Mouse (Mus musculus) kidney, embryonic 16.5 days (tissue): ENCODE results near the gene 2510009E07Rik. TPM values are rescaled to one million over a fixed set of nuclear protein-coding genes. Genes with fewer than 3 reads are reported as not detected.
"Not testable (repeated sequence)": the region's sequence is repeated elsewhere in the genome, so short reads cannot be mapped to it uniquely, and the experiment has no call there.

Source experiments
- ATAC-seq: fragments of 200-750 bp; cut with Nextera tagmentation; 2 replicates; pipeline ENCODE4 v1.8.0; 2017; ENCODE audit warnings: moderate TSS enrichment; ENCODE audit not compliant: low FRiP score, low TSS enrichment
- H3K27ac ChIP-seq: fragments of 300-500 bp; sonication (generic); 2 replicates; pipeline ENCODE4 v1.5.1; 2014; ENCODE audit warnings: low read length
- H3K27me3 ChIP-seq: fragments of 300-500 bp; sonication (generic); 2 replicates; pipeline ENCODE4 v1.6.1; 2014; ENCODE audit warnings: low read length, control low read depth, mixed read lengths; ENCODE audit not compliant: insufficient read depth
- H3K36me3 ChIP-seq: fragments of 300-500 bp; sonication (generic); 2 replicates; pipeline ENCODE4 v1.6.1; 2014; ENCODE audit warnings: low read length, control low read depth, mixed read lengths; ENCODE audit not compliant: insufficient read depth
- H3K4me1 ChIP-seq: fragments of 300-500 bp; sonication (generic); 2 replicates; pipeline ENCODE4 v1.6.1; 2014; ENCODE audit warnings: low read length, control low read depth, mixed read lengths; ENCODE audit not compliant: insufficient read depth
- H3K4me2 ChIP-seq: fragments of 300-500 bp; sonication (generic); replicated peaks from 2 replicates; pipeline ENCODE4 v1.6.1; 2014; ENCODE audit warnings: low read depth, low read length
- H3K4me3 ChIP-seq: fragments of 300-500 bp; sonication (generic); 2 replicates; pipeline ENCODE4 v1.5.1; 2014; ENCODE audit warnings: mild to moderate bottlenecking, low read length
- H3K9ac ChIP-seq: fragments of 300-500 bp; sonication (generic); replicated peaks from 2 replicates; pipeline ENCODE4 v1.6.1; 2014; ENCODE audit warnings: low read length
- H3K9me3 ChIP-seq: fragments of 300-500 bp; sonication (generic); 2 replicates; pipeline ENCODE4 v1.6.1; 2016; ENCODE audit warnings: low read length, control low read depth
- WGBS: fragments of 180-500 bp; shearing (Covaris S2); extraction: QIAGEN DNeasy Blood & Tissue Kit; methylation state at CpG from one replicate; pipeline ENCODE4 v1.1.7; 2014; 5-methylcytosine and 5-hydroxymethylcytosine counted together
- polyA plus RNA-seq: library from polyadenylated mRNA; unstranded; fragments of >200 nt; fragmentation: Nextera tagmentation; extraction: Ambion mirVana; gene quantifications from 2 replicates; pipeline ENCODE4 v1.2.1, GENCODE M21; 2015

The 2510009E07Rik gene
- polyA plus RNA-seq, 1 experiment from 2014 or later: 16.4 TPM

DNA sequence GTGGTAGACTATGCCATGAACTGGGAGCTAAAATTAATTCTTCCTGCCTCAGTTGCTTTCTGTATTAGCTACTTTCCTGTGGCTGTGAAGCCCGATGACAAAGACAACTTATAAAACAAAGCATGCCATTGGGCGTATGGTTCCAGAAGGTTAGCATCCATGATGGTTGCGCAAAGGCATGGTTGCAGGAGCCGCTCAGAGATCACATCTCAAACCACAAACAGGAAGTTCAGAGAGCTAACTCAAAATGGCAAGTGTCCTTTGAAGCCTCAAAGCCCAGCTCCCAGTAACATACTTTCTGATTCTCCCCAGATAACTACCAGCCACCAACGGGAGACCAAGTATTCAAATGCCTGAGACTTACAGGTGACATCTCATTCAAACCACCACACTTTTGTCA lies 5.3 kb downstream of the 2510009E07Rik start:
- WGBS: 91% methylated on average over 5 of the region's 5 CpGs

GRCm38 (mm10) chr16:21687406-21687805 lies 7.1 kb downstream of the 2510009E07Rik start:
- Histone ChIP-seq H3K36me3 (0 out of 2 replicates have a peak, but pooled peaks cover 2% of the 10 kb centered on the region), H3K4me3 (no peak overlapping the region), H3K27me3 (no peaks in the 10 kb centered on the region), H3K9me3 (0 out of 2 replicates have a peak, but pooled peaks cover 9% of the 10 kb centered on the region), H3K9ac (no peak overlapping the region), H3K4me2 (no peak overlapping the region), H3K4me1 (0 out of 2 replicates have a peak, but pooled peaks cover 3% of the 10 kb centered on the region), H3K27ac (no peak overlapping the region)
- WGBS: 91% methylated on average over 5 of the region's 5 CpGs
- ATAC-seq: no peak

More for the DNA sequence above, 5.3 kb downstream of the 2510009E07Rik start:
- Histone ChIP-seq H3K36me3 (0 out of 2 replicates have a peak, but pooled peaks cover 2% of the 10 kb centered on the region), H3K4me3 (no peak overlapping the region), H3K27ac (no peak overlapping the region), H3K27me3 (no peaks in the 10 kb centered on the region), H3K9ac (no peak overlapping the region), H3K9me3 (0 out of 2 replicates have a peak, but pooled peaks cover 2% of the 10 kb centered on the region), H3K4me2 (no peak overlapping the region), H3K4me1 (peaks cover 8% of the 10 kb centered on the region; the same call in 1 of the 2 replicates)
- no peak for ATAC-seq

GRCm38 (mm10) chr16:21676791-21677190 lies 17.7 kb downstream of the 2510009E07Rik start:
- WGBS: 91% methylated on average over 7 of the region's 7 CpGs
- Histone ChIP-seq H3K9me3 (no peaks in the 10 kb centered on the region), H3K27ac (no peak overlapping the region), H3K4me1 (no peaks in the 10 kb centered on the region), H3K36me3 (peaks cover 3% of the 10 kb centered on the region; the same call in 1 of the 2 replicates), H3K4me3 (no peak overlapping the region), H3K27me3 (no peaks in the 10 kb centered on the region), H3K4me2 (no peak overlapping the region), H3K9ac (no peak overlapping the region)
- no peak for ATAC-seq

DNA sequence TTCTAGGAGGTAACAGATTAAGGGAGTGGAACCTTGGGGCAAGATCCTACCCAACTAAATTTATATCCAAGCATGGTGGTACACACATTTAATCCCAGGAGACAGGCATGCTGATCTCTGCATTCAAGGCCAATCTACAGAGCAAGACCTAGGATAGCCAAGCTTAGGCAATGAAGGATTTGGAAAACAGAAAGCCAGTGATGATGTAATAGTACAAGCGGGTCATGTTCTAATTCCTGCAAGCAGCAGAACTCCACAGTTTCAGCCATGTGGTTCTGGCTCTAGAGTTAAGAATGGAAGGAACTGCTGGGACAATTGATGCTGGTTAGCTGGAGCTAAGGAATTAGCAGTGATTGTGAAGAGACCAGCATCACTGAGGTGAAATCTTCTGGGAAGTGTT lies 20.8 kb downstream of the 2510009E07Rik start:
- not testable (repeated sequence) for H3K27ac ChIP-seq, H3K36me3 ChIP-seq, ATAC-seq, H3K9ac ChIP-seq, H3K4me3 ChIP-seq, H3K27me3 ChIP-seq, H3K9me3 ChIP-seq, H3K4me1 ChIP-seq, H3K4me2 ChIP-seq
- WGBS: 98% methylated on average over 1 of the region's 1 CpGs

GRCm38 (mm10) chr16:21673046-21673445 lies 21.4 kb downstream of the 2510009E07Rik start:
- H3K4me3 ChIP-seq, H3K4me2 ChIP-seq, H3K9me3 ChIP-seq, H3K9ac ChIP-seq, H3K4me1 ChIP-seq, H3K36me3 ChIP-seq, H3K27me3 ChIP-seq, ATAC-seq, H3K27ac ChIP-seq: not testable (repeated sequence)

DNA sequence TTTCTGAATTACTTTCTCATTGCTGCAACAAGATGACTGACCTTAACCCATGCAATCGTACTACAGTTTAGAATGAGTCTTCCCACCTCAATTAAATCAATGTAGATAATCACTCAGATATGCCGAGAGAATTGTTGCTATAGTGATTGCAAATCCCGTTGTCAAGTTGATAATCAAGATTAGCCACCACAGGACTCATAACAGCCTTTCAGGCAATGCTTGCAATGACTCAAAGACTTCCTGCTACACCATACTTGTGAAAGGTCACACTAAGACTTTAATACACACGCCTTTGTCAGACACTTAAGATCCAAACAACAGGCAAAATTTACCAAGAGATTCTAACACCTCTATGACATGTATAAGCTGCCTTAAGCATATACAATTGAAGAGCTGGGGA lies 22.6 kb downstream of the 2510009E07Rik start:
- no peak overlapping the region for H3K4me3 ChIP-seq
- ATAC-seq: no peak
- H3K27ac ChIP-seq: no peak overlapping the region
- H3K27me3 ChIP-seq: no peaks in the 10 kb centered on the region
- WGBS: 84% methylated on average over 4 of the region's 4 CpGs
- H3K9me3 ChIP-seq: no peaks in the 10 kb centered on the region
- H3K9ac ChIP-seq: no peak overlapping the region
- no peaks in the 10 kb centered on the region for H3K4me1 ChIP-seq
- H3K36me3 ChIP-seq: peaks cover 3% of the 10 kb centered on the region; the same call in 1 of the 2 replicates
- no peak overlapping the region for H3K4me2 ChIP-seq

DNA sequence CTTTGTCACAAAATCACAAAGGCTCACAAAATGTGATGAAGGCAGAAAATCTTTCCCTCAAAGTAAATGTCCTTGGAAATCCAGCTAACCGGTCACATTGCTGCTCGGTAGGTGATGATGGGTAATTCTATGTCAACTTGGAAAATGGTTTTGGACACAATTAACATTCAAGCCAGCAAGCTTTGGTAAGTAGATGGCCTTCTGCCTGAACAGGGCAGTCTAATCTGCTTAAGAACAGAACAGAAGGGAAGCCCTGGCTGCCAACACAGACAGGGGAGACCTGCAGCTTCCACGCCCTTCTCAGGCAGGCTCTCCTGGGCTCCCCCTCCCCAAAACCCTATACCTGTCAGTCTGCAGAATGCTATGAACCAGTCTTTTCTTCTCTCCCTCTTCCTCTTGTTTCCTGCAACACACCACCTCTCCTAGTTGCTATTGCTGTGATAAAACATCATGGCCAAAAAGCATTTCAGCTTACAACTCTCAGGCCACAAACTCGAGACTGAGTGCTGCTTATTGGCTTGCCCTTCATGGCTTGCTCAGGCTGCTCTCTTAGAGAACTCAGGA lies 29.0 kb downstream of the 2510009E07Rik start:
- Histone ChIP-seq H3K4me3 (no peak overlapping the region), H3K27ac (no peak overlapping the region), H3K4me1 (peaks cover 8% of the 10 kb centered on the region), H3K36me3 (no peaks in the 10 kb centered on the region), H3K4me2 (no peak overlapping the region), H3K9ac (no peak overlapping the region), H3K9me3 (no peaks in the 10 kb centered on the region), H3K27me3 (no peaks in the 10 kb centered on the region)
- no peak for ATAC-seq
- 27% methylated on average over 4 of the region's 4 CpGs for WGBS

DNA sequence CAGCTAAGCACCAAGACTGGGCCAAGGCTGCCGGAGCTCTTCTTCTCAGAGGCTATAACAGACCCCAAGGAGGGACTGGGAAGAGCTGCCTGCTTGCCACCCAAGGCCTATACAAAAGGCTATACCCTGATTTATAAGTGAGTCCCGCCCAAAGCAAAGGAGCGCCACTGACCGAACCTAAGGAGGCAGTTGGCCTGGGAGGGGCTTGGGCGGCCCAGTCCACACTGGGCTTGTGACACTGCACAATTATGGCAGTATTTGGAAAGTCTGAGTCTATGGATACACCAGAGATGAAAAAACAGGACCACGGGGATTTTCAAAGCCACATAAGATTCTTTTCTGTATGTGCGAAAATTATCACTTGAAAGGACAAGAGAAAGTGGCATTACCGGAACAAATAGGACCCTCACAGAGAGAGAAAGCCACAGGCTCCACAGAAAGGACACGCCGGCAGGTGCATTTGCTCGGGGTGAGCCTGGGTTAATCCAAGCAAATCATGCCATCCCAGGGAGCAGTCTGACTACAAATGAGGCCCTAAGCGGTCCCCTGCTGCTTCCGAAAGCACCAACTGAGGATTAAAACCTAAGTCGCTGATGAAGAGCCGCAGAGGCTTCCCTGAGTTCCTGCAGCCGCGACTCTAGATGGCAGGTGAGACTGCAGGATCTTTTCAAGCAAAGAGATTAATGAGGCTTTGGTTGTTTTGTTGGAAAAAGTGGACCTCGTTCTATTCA lies 29.7 kb downstream of the 2510009E07Rik start:
- no peaks in the 10 kb centered on the region for H3K27me3 ChIP-seq
- H3K4me2 ChIP-seq: no peak overlapping the region
- no peaks in the 10 kb centered on the region for H3K9me3 ChIP-seq
- no peak overlapping the region for H3K9ac ChIP-seq
- H3K36me3 ChIP-seq: no peaks in the 10 kb centered on the region
- H3K4me3 ChIP-seq: no peak overlapping the region
- peaks cover 16% of the 10 kb centered on the region for H3K4me1 ChIP-seq
- WGBS: 30% methylated on average over 18 of the region's 18 CpGs
- no peak overlapping the region for H3K27ac ChIP-seq
- ATAC-seq: no peak

- no peak for ATAC-seq
- WGBS: 91% methylated on average over 9 of the region's 9 CpGs
These were observed 38.5 kb downstream of the 2510009E07Rik start for GRCm38 (mm10) chr16:21655961-21656360.

DNA sequence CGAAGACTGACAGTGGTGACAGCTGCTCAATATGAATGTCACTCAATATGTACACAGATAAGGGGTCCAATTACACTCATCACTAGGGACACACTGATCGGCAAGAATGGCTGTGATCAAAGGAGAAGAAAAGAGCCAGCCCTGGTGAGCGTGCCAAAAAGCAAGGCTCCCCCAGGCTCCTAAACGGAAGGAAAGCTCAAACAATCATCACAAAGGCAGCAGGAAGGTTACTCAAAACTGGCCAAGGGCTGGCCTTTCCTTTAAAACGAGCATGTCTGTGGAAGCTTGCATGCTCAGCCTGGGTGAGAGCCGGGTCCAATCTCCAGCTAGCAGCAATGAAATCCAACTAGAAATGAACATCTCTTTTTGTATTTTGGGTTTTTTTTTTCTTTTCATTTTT lies 39.2 kb downstream of the 2510009E07Rik start:
- H3K9ac ChIP-seq: no peak overlapping the region
- WGBS: 47% methylated on average over 6 of the region's 6 CpGs
- H3K4me1 ChIP-seq: peaks cover 9% of the 10 kb centered on the region; the same call in 1 of the 2 replicates
- ATAC-seq: no peak
- no peak overlapping the region for H3K27ac ChIP-seq
- no peaks in the 10 kb centered on the region; the same call in 1 of the 2 replicates for H3K9me3 ChIP-seq
- no peaks in the 10 kb centered on the region for H3K27me3 ChIP-seq
- no peak overlapping the region for H3K4me2 ChIP-seq
- peaks cover 5% of the 10 kb centered on the region; the same call in 1 of the 2 replicates for H3K36me3 ChIP-seq
- H3K4me3 ChIP-seq: no peak overlapping the region

More at GRCm38 (mm10) chr16:21655961-21656360, 38.5 kb downstream of the 2510009E07Rik start:
- Histone ChIP-seq H3K27ac (no peak overlapping the region), H3K9me3 (no peaks in the 10 kb centered on the region; the same call in 1 of the 2 replicates), H3K36me3 (peaks cover 5% of the 10 kb centered on the region; the same call in 1 of the 2 replicates), H3K27me3 (no peaks in the 10 kb centered on the region), H3K4me2 (no peak overlapping the region), H3K9ac (no peak overlapping the region), H3K4me1 (peaks cover 12% of the 10 kb centered on the region; the same call in 1 of the 2 replicates), H3K4me3 (no peak overlapping the region)
